Mouse (Mus musculus) heart, postnatal 0 days (tissue): ENCODE data around the gene Tmem251.

ENCODE experiments used
- CTCF ChIP-seq: IDR thresholded peaks from 2 replicates; pipeline ENCODE4 v1.5.1; 2016; ENCODE audit warnings: antibody characterized with exemption, control low read depth, low read depth
- EP300 ChIP-seq: IDR thresholded peaks from 2 replicates; pipeline ENCODE4 v1.6.1; 2016; ENCODE audit warnings: antibody characterized with exemption, low read depth

DNA sequence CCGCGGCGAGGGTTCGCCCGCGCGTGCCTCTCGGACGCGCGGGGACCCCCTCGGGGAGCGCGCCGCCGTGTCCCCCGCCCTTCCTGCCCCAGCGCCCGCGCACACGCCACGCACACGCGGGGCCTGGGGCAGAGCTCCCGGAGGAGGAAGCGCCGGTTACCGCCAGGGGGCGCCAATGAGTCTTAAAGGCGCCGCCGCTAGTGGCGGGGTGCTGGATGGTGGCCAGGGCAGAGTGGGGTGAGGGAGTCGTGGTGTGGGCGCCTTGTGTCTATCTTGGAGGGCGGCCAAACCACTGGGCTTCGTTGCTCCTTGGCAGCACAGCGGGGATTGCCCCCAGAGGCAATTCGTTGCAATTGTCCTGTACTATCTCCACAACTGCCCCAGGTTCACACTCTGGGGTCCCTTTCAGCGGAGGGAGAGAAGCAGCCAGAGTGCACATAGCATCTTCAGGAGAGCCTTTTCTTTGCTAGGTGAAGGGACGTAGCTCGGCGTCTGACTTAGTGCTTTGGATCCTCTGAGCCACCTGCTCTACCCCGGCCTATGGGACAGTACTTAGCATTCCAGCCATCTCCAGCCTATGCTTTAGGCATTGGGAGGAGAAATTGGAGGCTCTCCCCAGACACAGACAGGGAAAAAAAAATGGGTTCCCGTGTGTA is 38.2 kb upstream of the Tmem251 start:
- TF ChIP-seq CTCF (peak; percentile 78), EP300 (no peak)
